ENCODE assay signal across 8 mouse cellular contexts in the genomic region with DNA sequence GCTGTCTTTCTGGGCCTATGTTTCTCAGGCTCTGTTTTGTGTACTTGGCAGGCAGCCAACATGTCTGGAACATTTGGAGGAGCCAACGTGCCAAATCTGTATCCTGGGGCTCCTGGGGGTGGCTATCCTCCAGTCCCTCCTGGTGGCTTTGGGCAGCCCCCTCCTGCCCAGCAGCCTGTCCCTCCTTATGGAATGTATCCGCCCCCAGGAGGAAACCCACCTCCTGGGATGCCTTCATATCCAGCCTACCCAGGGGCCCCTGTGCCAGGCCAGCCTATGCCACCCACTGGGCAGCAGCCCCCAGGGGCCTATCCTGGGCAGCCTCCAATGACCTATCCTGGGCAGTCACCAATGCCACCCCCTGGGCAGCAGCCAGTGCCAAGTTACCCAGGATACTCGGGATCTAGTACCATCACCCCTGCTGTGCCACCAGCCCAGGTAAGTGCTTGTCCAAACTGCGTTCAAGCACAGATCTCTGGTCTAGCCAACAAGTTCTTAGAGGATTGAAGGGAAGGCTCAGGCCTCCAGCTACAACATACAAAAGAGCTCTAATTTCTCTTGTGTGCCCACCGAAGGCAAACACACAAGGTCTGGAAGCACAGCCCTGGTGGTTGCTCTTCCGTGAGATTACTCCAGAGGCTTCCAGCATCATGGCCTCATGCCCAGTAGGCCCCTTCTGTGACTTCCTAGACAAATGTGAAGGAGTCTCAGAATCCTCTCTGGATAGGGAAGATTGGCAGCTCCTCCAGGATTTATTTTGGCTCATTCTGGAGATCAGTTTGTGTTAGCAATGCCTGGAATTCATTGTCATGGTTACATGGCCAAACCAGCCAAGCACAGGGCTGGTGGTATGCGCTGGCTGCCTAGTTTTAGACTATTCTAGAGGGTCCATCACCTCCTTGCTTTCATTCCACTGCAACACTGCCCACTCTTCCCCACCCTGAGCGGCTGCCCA. TPM values are rescaled to one million over a fixed set of nuclear protein-coding genes. Genes with fewer than 3 reads are reported as not detected.
DNase-seq lines count a peak whose midpoint lies in the region; ATAC-seq and TF ChIP-seq lines count a peak whose summit lies in the region.
"Had no signal": no experiment of that assay in that cellular context is flagged by ENCODE, and none has a peak within 500 bp of the region (broad histone marks: within the 10 kb centered on the region; RNA-seq: fewer than 3 reads in every experiment).

No protein-coding gene starts in this region.

- H3K4me3 ChIP-seq in kidney, postnatal 0 days (replicated peaks; ENCODE audit: low read depth, low read length) = no peak overlapping the region
- H3K4me3 ChIP-seq: midbrain, embryonic 12.5 days had no signal

- DNase-seq in kidney, postnatal 0 days (ENCODE audit: low spot score) = peak; percentile 54
- DNase-seq in kidney, adult 11 months = no peak
- peak; percentile 68 for DNase-seq in cerebellum, adult 11-12 months
- DNase-seq in heart, adult 8-10 months (ENCODE audit: low spot score) = peak; percentile 47
- DNase-seq in left cerebral cortex, postnatal 10 days (ENCODE audit: extremely low spot score in 1 of 2, low spot score in 2 of 2) = peak; percentile 28 to 56
- no peak for DNase-seq in spleen, postnatal 14 days (ENCODE audit: low spot score in 2 of 2)

- no peaks in the 10 kb centered on the region for H3K9me3 ChIP-seq in kidney, postnatal 0 days (replicated peaks; ENCODE audit: low read length)
- H3K9me3 ChIP-seq: midbrain, embryonic 12.5 days had no signal

- H3K27me3 ChIP-seq in kidney, postnatal 0 days (ENCODE audit: insufficient read depth, low read length) = no peaks in the 10 kb centered on the region
- H3K27me3 ChIP-seq: midbrain, embryonic 12.5 days had no signal

- intact Hi-C loops in left cerebral cortex, postnatal 10 days (cut with DNase I) = no loop called here

- no peak for TF ChIP-seq CTCF in kidney, postnatal 0 days (IDR thresholded peaks at IDR 0.05; ENCODE audit: low read depth)

- no peak overlapping the region for H3K27ac ChIP-seq in kidney, postnatal 0 days
- H3K27ac ChIP-seq: midbrain, embryonic 12.5 days had no signal

- H3K4me1 ChIP-seq in kidney, postnatal 0 days (replicated peaks; ENCODE audit: insufficient read depth, low read length) = peaks cover 10% of the 10 kb centered on the region; the same call in 1 of the 2 replicates
- H3K4me1 ChIP-seq: midbrain, embryonic 12.5 days had no signal

- no peak for ATAC-seq in kidney, postnatal 0 days (replicated peaks; ENCODE audit: low FRiP score, low read depth)
- ATAC-seq in megakaryocyte, adult 5-6 weeks (ENCODE audit: poor library complexity, severe bottlenecking) = no peak

- 75% methylated on average over 8 of the region's 8 CpGs for WGBS in kidney, postnatal 0 days

- H3K4me2 ChIP-seq in kidney, postnatal 0 days (ENCODE audit: low read length) = no peak overlapping the region
- H3K4me2 ChIP-seq: midbrain, embryonic 12.5 days had no signal

- peaks cover 18% of the 10 kb centered on the region; the same call in 1 of the 2 replicates for H3K36me3 ChIP-seq in kidney, postnatal 0 days (ENCODE audit: insufficient read depth, low read length)
- H3K36me3 ChIP-seq: midbrain, embryonic 12.5 days had no signal

- H3K9ac ChIP-seq in kidney, postnatal 0 days (ENCODE audit: low read depth, low read length) = no peak overlapping the region
- H3K9ac ChIP-seq: midbrain, embryonic 12.5 days had no signal

RNA-seq across cellular contexts. Expression of a gene that starts 30.2 kb away (rescaled TPM):
- polyA plus RNA-seq in kidney, postnatal 0 days (2015; fragmentation: Nextera tagmentation; extraction: Ambion mirVana) = 1.6 and 1.7 TPM in 2 replicates
- 1 to 10 TPM in 3 of 4 experiments, under 1 TPM in 1; 0.88 to 5.5 (median 3.0) TPM for total RNA-seq in heart, adult 8-10 months (2022)
- total RNA-seq in left cerebral cortex, postnatal 10 days (2021) = 1 to 10 TPM in 1 of 2 experiments, not detected in 1; 1.4 TPM
- not detected in 2 replicates for total RNA-seq in megakaryocyte, adult 5-6 weeks (2015)
- total RNA-seq in megakaryocyte, adult 5-6 weeks (2017) = not detected in 2 replicates
- polyA plus RNA-seq: midbrain, embryonic 12.5 days had no signal

RNA-seq across cellular contexts. Expression of a gene that starts 30.8 kb away (rescaled TPM):
- 83.7 and 95.6 TPM in 2 replicates for polyA plus RNA-seq in kidney, postnatal 0 days (2015; fragmentation: Nextera tagmentation; extraction: Ambion mirVana)
- total RNA-seq in heart, adult 8-10 months (2022) = 10 to 100 TPM; 79.8 to 88.1 (median 84.4) TPM
- total RNA-seq in left cerebral cortex, postnatal 10 days (2021) = 10 to 100 TPM in 1 of 2 experiments, 1 to 10 TPM in 1; 9.3 to 11.0 TPM
- total RNA-seq in megakaryocyte, adult 5-6 weeks (2015) = 91.2 and 103 TPM in 2 replicates
- total RNA-seq in megakaryocyte, adult 5-6 weeks (2017) = 21.2 and 38.7 TPM in 2 replicates

RNA-seq across cellular contexts. Expression of a gene that starts 54.7 kb away (rescaled TPM):
- polyA plus RNA-seq in kidney, postnatal 0 days (2015; fragmentation: Nextera tagmentation; extraction: Ambion mirVana) = 4.0 and 5.4 TPM in 2 replicates
- under 1 TPM in 3 of 4 experiments, not detected in 1; 0.35 to 0.75 (median 0.50) TPM for total RNA-seq in heart, adult 8-10 months (2022)
- total RNA-seq in left cerebral cortex, postnatal 10 days (2021) = 10 to 100 TPM; 19.3 to 19.6 TPM
- 9.6 and 15.4 TPM in 2 replicates for total RNA-seq in megakaryocyte, adult 5-6 weeks (2015)
- 1.1 and 5.6 TPM in 2 replicates for total RNA-seq in megakaryocyte, adult 5-6 weeks (2017)

Comparison
In these comparisons a context has a peak if more than half of its experiments do, and no peak if none do; other contexts are left out.
1. DNase-seq: peak in kidney, postnatal 0 days (single experiment), cerebellum, adult 11-12 months (single experiment), heart, adult 8-10 months (single experiment) and left cerebral cortex, postnatal 10 days (2 of 2); none in kidney, adult 11 months (single experiment) and spleen, postnatal 14 days (0 of 2).